Mouse (Mus musculus) cerebellum, adult 11-12 months (tissue): ENCODE data around the gene Mb.

Experiments
- DNase-seq: peaks from one replicate; pipeline ENCODE4 v3.0.0; 2022

Gene Mb

GRCm38 (mm10) chr15:77050570-77050969, at the start of gene Mb:
Gene Mb, minus strand, starts transcription at chr15:77050670.
- no peak for DNase-seq

DNA sequence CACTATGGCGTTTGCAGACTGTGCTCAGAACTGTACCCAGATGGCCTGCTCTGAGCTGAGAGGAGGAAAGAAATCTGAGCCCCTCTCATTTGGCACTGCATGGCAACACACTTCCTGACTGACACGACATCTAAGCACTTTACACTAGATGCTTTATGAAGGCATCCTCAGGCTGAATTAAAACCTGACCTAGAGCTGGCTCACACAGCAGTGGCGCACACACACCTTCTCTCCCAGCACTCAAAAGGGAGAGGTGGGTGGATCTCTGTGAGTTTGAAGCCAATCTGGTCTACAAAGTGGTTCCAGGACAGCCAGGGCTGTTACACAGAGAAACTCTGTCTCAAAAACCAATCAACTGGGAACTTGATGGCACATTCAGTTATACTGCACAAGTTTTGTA, 49.3 kb upstream of the Mb start:
- DNase-seq = no peak

DNA sequence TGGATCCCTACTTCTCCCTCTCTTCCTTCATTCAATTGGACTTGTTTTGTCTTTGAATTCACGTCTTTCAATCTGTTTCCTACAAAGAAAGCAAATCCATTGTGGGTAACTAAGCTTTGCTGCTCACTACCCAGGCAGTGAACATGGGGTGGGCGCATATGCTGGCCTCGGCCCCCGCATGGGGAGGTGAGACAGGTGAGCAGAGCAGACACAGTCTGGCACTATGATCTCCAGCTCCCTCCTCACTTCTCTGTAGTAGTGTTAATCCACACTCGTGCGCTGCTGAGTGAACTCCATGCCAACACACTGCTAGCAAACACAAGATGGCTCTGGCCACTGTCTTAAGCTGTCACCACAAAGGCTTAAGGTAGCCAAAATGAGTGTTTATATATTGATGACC, 46.9 kb upstream of the Mb start:
- DNase-seq = no peak

- DNase-seq = no peak
Observed at GRCm38 (mm10) chr15:77095216-77095615, 44.7 kb upstream of the Mb start.

GRCm38 (mm10) chr15:77094431-77094830, 44.0 kb upstream of the Mb start:
- no peak for DNase-seq

GRCm38 (mm10) chr15:77091394-77091793, 40.9 kb upstream of the Mb start:
- no peak for DNase-seq

DNA sequence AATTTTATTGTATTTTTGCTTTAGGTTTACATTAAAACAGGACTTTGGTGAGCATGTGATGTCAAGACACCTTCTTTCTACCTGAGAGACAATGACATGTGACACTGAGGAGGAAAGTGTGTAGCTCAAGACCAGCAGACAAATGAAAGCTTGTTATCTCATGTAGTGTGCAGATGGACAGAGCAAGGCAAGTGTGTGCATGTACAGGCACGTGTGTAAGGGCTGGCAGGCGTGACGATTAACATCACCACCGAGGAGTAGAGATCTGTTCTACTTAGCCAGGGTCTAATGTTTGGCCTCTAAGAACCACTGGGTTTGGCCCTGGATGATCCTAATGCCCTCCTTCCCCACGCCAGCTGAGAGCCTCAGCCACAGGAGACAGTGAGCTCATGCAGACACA, 40.1 kb upstream of the Mb start:
- DNase-seq = no peak

DNA sequence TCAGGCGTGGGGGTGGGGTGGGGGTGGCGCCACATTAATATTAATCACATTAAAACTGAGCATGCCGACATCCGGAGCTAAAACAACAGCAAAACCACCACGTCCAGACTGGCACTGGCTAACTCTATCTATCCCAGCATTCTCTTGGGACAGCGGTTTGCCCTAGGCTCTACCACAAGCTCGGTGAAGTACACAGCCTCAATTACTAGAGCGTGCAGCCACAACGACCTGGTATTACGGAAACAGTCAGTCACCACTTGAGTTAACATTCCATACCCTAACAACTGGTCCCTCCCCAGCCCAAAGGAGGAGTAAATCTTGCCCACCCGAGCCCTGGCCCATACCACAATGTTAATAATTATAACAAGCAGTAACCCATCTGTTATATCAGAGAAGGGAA, 38.8 kb upstream of the Mb start:
- no peak for DNase-seq

DNA sequence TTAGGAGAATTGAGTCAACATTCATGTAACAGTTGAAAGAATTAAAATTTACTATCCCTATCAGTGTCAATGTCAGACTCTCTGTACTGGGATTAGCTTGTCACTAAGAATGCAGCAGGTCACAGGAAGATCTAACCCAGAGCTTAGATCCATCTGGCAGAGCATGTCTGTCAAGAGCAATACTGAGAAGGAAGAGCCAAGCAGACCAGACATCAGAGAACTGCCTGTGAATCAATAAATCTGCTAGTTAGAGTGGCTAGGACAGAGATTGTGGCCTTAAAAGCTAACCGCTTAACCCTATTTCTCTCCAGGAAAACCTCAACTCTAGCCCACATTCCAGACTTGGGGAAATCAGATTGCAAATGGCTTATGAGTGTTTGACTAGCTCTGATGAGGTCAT, 36.0 kb upstream of the Mb start:
- no peak for DNase-seq

GRCm38 (mm10) chr15:77085818-77086217, 35.3 kb upstream of the Mb start:
- DNase-seq = no peak

DNA sequence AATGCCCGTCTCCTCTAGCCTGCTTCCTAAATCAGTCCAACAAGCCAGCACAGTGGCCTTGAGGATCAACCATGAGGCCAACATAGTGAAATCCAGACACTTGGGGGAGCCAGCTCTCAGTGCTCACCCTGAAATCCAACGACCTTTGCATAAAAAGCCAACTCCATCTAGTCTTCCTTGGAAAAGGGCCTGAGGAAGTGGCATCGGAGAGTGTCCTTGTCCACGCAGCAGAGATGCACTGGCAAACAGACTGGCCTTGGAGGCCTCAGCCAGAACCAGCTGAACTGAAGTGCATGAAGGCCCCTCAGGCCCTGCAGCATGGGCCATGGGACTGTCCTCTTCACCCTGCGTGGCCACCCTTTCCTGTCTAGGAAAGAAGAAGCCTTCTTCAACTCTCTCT, 31.0 kb upstream of the Mb start:
- no peak for DNase-seq

GRCm38 (mm10) chr15:77080684-77081254, 30.3 kb upstream of the Mb start:
- no peak for DNase-seq

DNA sequence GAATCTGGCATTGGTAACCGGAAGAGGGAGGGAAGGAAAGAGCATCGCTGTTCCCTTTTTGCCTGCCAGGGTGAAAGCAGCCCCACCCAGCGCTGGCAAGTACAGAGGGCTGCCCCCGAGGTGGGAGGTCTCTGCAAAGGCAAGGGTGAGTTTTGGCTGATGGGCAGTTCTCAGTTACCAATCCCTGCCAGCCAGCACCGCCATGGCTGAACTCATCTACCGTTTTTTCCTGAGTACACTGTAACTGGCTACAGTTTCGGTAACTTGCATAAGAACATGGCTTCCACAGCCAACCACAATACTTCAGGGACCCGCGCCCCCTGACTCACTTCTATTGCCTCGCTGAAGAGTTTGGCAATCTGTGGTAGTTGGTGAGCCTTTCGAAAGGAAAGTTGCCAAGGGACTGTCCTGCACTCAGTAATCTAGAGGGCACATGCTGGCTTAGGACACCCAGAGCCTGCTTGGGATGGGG, 29.5 kb upstream of the Mb start:
- peak; percentile 30 for DNase-seq

GRCm38 (mm10) chr15:77079256-77079822, 28.9 kb upstream of the Mb start:
- no peak for DNase-seq

DNA sequence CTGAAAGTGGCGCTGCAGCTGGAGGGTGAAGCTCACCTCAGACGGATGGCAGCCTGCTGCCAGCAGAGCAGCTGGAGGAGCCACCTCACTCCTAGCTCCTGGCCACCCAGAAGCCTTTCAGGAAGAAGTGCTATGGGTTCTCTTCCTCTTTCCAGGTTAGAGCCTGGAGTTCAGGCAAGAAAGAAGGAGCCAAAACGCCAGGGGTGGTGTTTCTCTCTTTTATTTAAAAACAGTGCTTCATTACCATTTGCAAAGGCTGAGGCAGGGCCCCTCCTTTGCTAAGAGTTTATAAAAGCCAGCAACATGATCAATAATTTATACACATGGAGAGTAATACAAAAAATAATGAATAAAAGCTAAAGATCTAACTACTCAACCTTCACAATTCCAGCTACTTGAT, 28.3 kb upstream of the Mb start:
- no peak for DNase-seq

GRCm38 (mm10) chr15:77077906-77078305, 27.4 kb upstream of the Mb start:
- no peak for DNase-seq

DNA sequence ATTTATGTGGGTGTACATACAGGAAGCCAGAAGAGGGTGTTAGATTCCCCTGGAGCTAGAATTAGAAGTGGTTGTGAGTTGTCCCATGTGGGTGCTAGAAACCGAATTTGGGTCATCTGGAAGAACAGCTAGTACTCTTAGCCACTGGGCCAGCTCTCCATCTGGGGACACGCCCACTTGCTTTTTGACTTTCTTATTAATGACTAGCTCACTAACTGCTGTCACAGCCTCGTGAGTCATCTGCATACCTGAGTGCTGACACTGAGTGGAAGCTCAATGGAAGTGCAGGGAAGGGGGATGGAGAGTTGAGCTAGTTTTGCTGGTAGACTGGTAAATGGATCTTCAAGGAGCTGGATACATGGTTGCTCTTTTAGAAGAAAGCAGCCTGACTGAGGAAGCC, 26.1 kb upstream of the Mb start:
- no peak for DNase-seq

GRCm38 (mm10) chr15:77072556-77073163, 22.2 kb upstream of the Mb start:
- DNase-seq = no peak

DNA sequence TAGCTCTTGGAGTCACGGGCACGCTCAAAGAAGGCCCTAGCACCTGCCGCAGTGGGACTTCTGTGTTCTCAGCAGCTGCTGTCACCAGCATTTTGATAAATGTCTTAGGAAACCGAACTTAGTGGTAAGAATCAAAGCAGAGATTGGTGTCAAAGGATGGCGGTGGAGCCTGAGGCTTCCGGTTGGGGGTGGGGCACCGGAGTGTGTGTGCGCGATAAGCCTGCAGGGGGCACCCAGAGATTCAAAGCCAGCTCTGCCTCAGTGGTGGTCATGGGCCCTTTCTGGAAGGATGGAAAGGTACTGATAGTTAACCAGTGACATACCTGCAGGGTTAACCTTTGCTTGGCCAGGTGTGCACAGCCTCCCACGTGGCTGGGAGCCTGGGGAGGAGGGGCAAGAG, 21.0 kb upstream of the Mb start:
- no peak for DNase-seq

DNA sequence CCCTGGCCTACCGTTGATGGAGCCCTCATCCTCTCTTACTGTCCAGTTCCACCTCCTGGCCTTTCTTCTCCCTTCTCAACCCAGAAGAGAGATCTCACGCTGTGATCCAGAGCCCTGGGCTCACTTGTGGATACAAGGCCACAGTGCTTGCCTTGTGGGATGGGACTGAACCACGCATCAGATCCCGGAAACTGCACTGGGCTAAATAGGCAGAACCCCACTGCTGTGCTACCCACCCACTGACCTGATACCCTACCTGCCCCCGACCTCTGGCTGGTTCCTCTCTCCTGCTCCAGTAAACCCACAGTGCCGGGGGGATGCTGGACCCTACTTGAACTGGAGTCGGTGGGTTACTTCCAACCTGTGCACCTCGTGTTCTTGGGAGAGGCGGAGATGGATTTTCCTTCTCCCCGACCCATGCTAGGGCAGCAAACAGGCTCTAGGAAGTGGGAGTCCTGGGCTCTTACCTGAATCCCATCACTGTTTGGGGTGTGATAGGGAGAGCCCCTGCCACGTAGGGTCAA, 20.3 kb upstream of the Mb start:
- no peak for DNase-seq

DNA sequence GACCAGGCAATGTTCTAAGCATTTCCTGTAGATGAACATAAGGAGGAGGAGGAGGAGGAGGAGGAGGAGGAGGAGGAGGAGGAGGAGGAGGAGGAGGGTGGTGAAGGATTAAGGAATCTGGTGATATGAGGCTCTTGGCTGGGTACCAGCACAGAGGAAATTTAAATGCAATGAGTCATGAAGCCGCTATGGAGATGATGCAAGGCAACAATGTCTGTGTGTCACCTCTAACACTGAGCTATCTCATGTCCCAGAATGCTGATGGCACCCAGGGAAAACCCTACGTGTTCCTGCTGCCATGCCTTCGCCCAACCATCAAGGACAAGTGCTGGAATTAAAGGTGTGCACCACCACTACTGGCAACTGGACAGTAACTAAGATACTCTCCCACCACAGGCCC, 18.5 kb upstream of the Mb start:
- no peak for DNase-seq

DNA sequence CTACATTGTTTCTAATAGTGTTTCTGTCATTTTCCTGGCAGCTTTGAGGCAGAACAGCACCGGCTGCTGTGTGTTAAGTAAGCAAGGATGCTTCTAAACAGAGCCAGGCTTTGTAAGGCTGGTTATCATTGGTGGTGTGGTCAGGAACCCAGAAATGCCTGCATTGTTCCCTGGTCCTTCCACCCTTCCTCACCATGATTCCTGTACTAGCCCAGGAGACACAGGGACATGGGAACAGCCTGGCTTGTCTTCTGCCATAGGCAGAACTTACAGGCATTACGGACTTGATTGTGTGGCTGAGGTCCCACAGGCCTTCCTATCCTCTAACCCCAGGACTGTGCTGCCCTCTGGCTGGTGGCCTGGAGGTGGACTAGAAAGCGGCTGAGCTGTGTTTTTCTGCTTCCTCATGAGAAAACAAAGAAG, 18.0 kb upstream of the Mb start:
- no peak for DNase-seq

DNA sequence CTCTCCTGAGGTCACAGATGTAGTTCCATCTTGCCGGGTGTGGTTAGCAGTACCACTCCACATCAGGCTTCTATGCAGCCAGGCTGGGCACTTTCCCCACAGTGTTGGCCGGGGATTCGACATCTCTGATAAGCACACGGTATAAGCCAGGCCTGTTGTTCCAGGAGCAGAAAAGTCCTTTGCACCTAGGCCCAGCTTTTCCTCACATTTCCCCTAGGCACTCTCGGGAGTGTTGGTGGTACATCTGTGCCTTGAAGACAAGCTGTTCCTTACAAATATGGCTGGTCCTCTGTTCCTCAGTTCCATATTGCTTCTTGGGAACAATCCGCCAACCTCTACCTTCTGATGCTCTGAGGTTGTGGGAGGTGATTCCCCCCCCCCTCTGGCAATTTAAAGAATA, 15.8 kb upstream of the Mb start:
- DNase-seq = no peak

GRCm38 (mm10) chr15:77065259-77065852, 14.9 kb upstream of the Mb start:
- DNase-seq = no peak
